Mouse (Mus musculus): ENCODE measurements around the gene Rictor.

DNA sequence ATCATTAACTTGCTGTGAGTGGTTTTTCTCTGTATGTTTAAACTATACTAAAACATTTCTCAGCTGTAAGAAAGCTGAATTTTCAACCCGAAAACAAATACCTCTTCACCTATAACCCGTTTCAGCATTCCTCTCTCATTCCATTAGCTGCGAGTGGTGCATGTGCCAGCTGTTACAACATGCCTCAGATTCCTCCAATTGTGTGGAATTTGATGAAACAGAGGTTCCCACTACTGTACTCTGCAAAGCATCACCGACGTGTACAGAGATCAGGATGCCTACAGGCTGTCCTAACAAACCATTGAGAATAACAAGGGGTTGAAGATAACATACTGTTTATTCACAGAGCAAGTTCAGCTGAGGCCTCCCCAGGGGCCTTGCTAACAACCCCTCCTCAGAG, 42.1 kb upstream of the Rictor start:
- no peak for TF ChIP-seq CTCF (IDR thresholded peaks at IDR 0.05; ENCODE audit: borderline replicate concordance, control insufficient read depth, extremely low read depth, insufficient read depth, low read length, poor library complexity)
- TF ChIP-seq POLR2A (IDR thresholded peaks at IDR 0.05; ENCODE audit: control insufficient read depth, extremely low read depth, insufficient read depth, low read length, poor library complexity): no peak

Data from thymus, adult 2 months (tissue).